Mouse (Mus musculus) forebrain, embryonic 11.5 days (tissue): ENCODE data around the gene Zmiz1. TPM values are rescaled to one million over a fixed set of nuclear protein-coding genes. Genes with fewer than 3 reads are reported as not detected.

Experiments
- ATAC-seq: fragments of 200-750 bp; cut with Nextera tagmentation; replicated peaks from 2 replicates; pipeline ENCODE4 v1.8.0; 2017; ENCODE audit warnings: moderate TSS enrichment; ENCODE audit not compliant: low FRiP score
- DNase-seq: peaks from one replicate; pipeline ENCODE4 v3.0.0-alpha.2; 2017; ENCODE audit warnings: low spot score
- H3K27ac ChIP-seq: fragments of 300-500 bp; sonication (generic); 2 replicates; pipeline ENCODE4 v1.5.1; 2014; ENCODE audit warnings: low read depth, low read length
- H3K27me3 ChIP-seq: fragments of 300-500 bp; sonication (generic); 2 replicates; pipeline ENCODE4 v1.6.1; 2014; ENCODE audit warnings: mild to moderate bottlenecking, low read length, mixed read lengths; ENCODE audit not compliant: control insufficient read depth, insufficient read depth
- H3K36me3 ChIP-seq: fragments of 300-500 bp; sonication (generic); 2 replicates; pipeline ENCODE4 v1.6.1; 2014; ENCODE audit warnings: mild to moderate bottlenecking, low read length, moderate library complexity, mixed read lengths; ENCODE audit not compliant: control insufficient read depth, insufficient read depth
- H3K4me1 ChIP-seq: fragments of 300-500 bp; sonication (generic); replicated peaks from 2 replicates; pipeline ENCODE4 v1.6.1; 2014; ENCODE audit warnings: low read length, mixed read lengths; ENCODE audit not compliant: control insufficient read depth, insufficient read depth
- H3K4me2 ChIP-seq: fragments of 300-500 bp; sonication (generic); 2 replicates; pipeline ENCODE4 v1.6.1; 2014; ENCODE audit warnings: low read depth, mild to moderate bottlenecking, low read length, moderate library complexity, mixed read lengths; ENCODE audit not compliant: severe bottlenecking
- H3K4me3 ChIP-seq: fragments of 300-500 bp; sonication (generic); 2 replicates; pipeline ENCODE4 v1.5.1; 2014; ENCODE audit warnings: low read depth, low read length
- H3K9ac ChIP-seq: fragments of 300-500 bp; sonication (generic); 2 replicates; pipeline ENCODE4 v1.6.1; 2014; ENCODE audit warnings: low read length
- H3K9me3 ChIP-seq: fragments of 300-500 bp; sonication (generic); 2 replicates; pipeline ENCODE4 v1.6.1; 2016; ENCODE audit warnings: low read length, mixed read lengths; ENCODE audit not compliant: control insufficient read depth
- WGBS: fragments of 180-500 bp; shearing (Covaris S2); extraction: QIAGEN DNeasy Blood & Tissue Kit; methylation state at CpG from one replicate; pipeline ENCODE4 v1.1.7; 2014; 5-methylcytosine and 5-hydroxymethylcytosine counted together
- polyA plus RNA-seq: library from polyadenylated mRNA; unstranded; fragments of >200 nt; fragmentation: Nextera tagmentation; extraction: Ambion mirVana; gene quantifications from 2 replicates; pipeline ENCODE4 v1.2.1, GENCODE M21; 2014

Gene Zmiz1
- polyA plus RNA-seq, 1 experiment from 2014 or later: 71.2 TPM

- no peak overlapping the region for H3K4me3 ChIP-seq
- no peak overlapping the region for H3K4me2 ChIP-seq
- 88% methylated on average over 1 of the region's 1 CpGs for WGBS
- no peaks in the 10 kb centered on the region for H3K36me3 ChIP-seq
- no peak overlapping the region for H3K9ac ChIP-seq
- ATAC-seq (no peak), DNase-seq (no peak)
- no peaks in the 10 kb centered on the region for H3K9me3 ChIP-seq
- H3K27ac ChIP-seq: no peak overlapping the region
- H3K4me1 ChIP-seq: peaks cover 5% of the 10 kb centered on the region; the same call in 1 of the 2 replicates
- H3K27me3 ChIP-seq: no peaks in the 10 kb centered on the region; the same call in 1 of the 2 replicates
Measured at GRCm38 (mm10) chr14:25422946-25423345, 36.0 kb upstream of the Zmiz1 start.

GRCm38 (mm10) chr14:25423721-25424443 lies 35.1 kb upstream of the Zmiz1 start:
- WGBS: 77% methylated on average over 7 of the region's 7 CpGs
- ATAC-seq: no peak
- Histone ChIP-seq H3K9me3 (no peaks in the 10 kb centered on the region), H3K4me1 (peaks cover 5% of the 10 kb centered on the region; the same call in 1 of the 2 replicates), H3K27me3 (no peaks in the 10 kb centered on the region), H3K36me3 (no peaks in the 10 kb centered on the region), H3K4me3 (no peak overlapping the region), H3K9ac (no peak overlapping the region), H3K27ac (no peak overlapping the region), H3K4me2 (no peak overlapping the region)
- no peak for DNase-seq

GRCm38 (mm10) chr14:25438255-25438654 lies 20.7 kb upstream of the Zmiz1 start:
- H3K27ac ChIP-seq: no peak overlapping the region
- no peak for DNase-seq
- H3K4me2 ChIP-seq: no peak overlapping the region
- no peaks in the 10 kb centered on the region for H3K4me1 ChIP-seq
- no peaks in the 10 kb centered on the region for H3K36me3 ChIP-seq
- no peaks in the 10 kb centered on the region for H3K9me3 ChIP-seq
- H3K4me3 ChIP-seq: no peak overlapping the region
- ATAC-seq: no peak
- no peaks in the 10 kb centered on the region for H3K27me3 ChIP-seq
- H3K9ac ChIP-seq: no peak overlapping the region

DNA sequence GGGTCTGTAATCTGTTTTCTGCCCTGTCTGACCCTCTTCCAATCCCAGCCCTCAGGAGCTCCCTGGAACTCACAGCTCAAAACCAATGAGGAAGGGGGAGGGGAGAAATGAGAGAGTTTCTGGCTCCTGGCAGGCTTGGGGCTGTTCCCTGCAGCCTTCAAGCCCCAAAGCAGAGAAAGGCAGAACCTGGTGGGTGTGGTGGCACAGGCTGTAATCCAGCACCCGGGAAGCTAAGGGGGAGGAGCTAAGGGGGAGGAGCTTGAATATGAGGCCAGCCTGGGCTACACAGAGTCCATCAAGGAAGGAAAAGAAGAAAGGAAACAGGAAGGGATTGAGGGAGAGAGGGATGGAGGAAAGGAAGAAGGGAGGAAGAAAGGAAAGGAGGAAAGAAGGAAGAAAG lies 18.9 kb upstream of the Zmiz1 start:
- H3K9me3 ChIP-seq: no peaks in the 10 kb centered on the region
- no peaks in the 10 kb centered on the region for H3K36me3 ChIP-seq
- no peaks in the 10 kb centered on the region for H3K4me1 ChIP-seq
- no peak overlapping the region for H3K27ac ChIP-seq
- WGBS: 16% methylated on average over 1 of the region's 1 CpGs
- DNase-seq (no peak), ATAC-seq (no peak)
- no peak overlapping the region for H3K4me2 ChIP-seq
- no peak overlapping the region for H3K9ac ChIP-seq
- no peak overlapping the region for H3K4me3 ChIP-seq
- no peaks in the 10 kb centered on the region for H3K27me3 ChIP-seq

GRCm38 (mm10) chr14:25440777-25441176 lies 18.2 kb upstream of the Zmiz1 start:
- H3K27ac ChIP-seq: no peak overlapping the region
- H3K9me3 ChIP-seq: no peaks in the 10 kb centered on the region
- H3K4me3 ChIP-seq: no peak overlapping the region
- WGBS: 62% methylated on average over 3 of the region's 3 CpGs
- ATAC-seq: no peak
- no peak overlapping the region for H3K9ac ChIP-seq
- no peaks in the 10 kb centered on the region for H3K36me3 ChIP-seq
- H3K4me1 ChIP-seq: no peaks in the 10 kb centered on the region
- DNase-seq: no peak
- H3K4me2 ChIP-seq: no peak overlapping the region
- H3K27me3 ChIP-seq: no peaks in the 10 kb centered on the region

- 82% methylated on average over 5 of the region's 5 CpGs for WGBS
- Histone ChIP-seq H3K36me3 (no peaks in the 10 kb centered on the region), H3K4me1 (no peaks in the 10 kb centered on the region), H3K27me3 (no peaks in the 10 kb centered on the region), H3K27ac (no peak overlapping the region), H3K4me3 (no peak overlapping the region), H3K4me2 (no peak overlapping the region), H3K9me3 (no peaks in the 10 kb centered on the region), H3K9ac (no peak overlapping the region)
- no peak for DNase-seq
- ATAC-seq: no peak
Measured at GRCm38 (mm10) chr14:25441469-25441868, 17.5 kb upstream of the Zmiz1 start.

DNA sequence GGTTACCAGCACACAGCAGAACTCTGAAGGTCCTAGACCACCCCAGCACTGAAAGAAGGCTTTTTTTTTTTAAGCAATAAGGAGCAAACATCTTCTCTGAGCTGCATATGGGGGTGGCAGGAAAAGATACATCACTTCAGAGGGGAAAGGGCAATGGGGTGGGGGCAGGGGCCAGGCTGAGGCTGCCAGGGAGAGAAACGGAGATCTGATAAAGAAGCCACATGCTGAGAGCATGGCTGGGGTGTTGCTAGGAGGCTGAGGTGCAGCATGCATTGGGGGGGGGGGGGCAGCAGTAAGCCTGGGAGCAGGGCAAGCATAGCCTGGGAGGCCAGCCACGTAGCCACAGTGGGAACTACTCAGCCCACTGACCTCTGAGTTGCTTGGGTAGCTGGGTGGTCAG lies 16.3 kb upstream of the Zmiz1 start:
- H3K9me3 ChIP-seq: no peaks in the 10 kb centered on the region
- H3K4me2 ChIP-seq: no peak overlapping the region
- H3K36me3 ChIP-seq: no peaks in the 10 kb centered on the region
- DNase-seq: no peak
- H3K27me3 ChIP-seq: no peaks in the 10 kb centered on the region
- 36% methylated on average over 2 of the region's 2 CpGs for WGBS
- no peak overlapping the region for H3K4me3 ChIP-seq
- no peak for ATAC-seq
- H3K9ac ChIP-seq: no peak overlapping the region
- no peaks in the 10 kb centered on the region for H3K4me1 ChIP-seq
- H3K27ac ChIP-seq: no peak overlapping the region

DNA sequence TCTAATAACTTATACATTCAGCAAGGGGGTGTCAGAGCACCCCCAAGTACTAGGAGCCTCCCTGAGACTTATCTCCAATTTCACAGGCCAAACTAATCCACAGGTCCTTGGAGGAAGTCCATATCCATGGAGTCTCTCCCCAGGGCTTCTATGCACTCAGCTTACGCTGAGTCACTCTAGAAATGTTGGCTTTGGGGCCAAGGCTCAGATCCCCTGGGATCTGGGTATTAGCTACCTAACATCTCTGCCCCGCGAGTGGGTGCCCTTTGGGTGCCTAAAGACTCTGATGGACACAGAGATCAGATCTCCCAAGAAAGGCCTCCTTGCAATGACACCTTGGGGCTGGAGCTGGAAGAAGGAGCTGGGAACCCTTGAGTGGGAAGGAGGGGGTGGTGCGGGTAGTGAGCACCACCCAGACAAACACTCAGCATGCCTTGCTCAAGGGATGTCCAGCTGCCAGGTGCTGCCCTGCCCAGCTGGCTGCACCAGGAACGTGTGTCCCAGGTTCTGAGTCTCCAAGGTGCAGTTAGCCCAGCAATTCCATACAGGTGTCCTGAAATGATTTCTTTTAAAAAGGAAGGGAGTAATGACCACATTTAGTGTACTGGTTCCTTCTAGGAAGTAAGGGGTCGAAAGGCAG lies 11.7 kb upstream of the Zmiz1 start:
- Histone ChIP-seq H3K36me3 (no peaks in the 10 kb centered on the region), H3K4me2 (no peak overlapping the region), H3K9me3 (no peaks in the 10 kb centered on the region), H3K27ac (no peak overlapping the region), H3K4me3 (no peak overlapping the region), H3K4me1 (no peaks in the 10 kb centered on the region; the same call in 1 of the 2 replicates), H3K27me3 (no peaks in the 10 kb centered on the region), H3K9ac (no peak overlapping the region)
- WGBS: 88% methylated on average over 6 of the region's 6 CpGs
- DNase-seq (no peak), ATAC-seq (no peak)

GRCm38 (mm10) chr14:25448471-25448870 lies 10.5 kb upstream of the Zmiz1 start:
- Histone ChIP-seq H3K27ac (no peak overlapping the region), H3K36me3 (no peaks in the 10 kb centered on the region), H3K9ac (no peak overlapping the region), H3K9me3 (no peaks in the 10 kb centered on the region), H3K4me3 (no peak overlapping the region), H3K4me2 (no peak overlapping the region), H3K4me1 (no peaks in the 10 kb centered on the region; the same call in 1 of the 2 replicates), H3K27me3 (no peaks in the 10 kb centered on the region)
- 32% methylated on average over 2 of the region's 2 CpGs for WGBS
- DNase-seq (no peak), ATAC-seq (no peak)
